Mouse (Mus musculus) CH12F3 (cell line): ENCODE measurements around the gene Bloc1s6.

Experiments used
- in situ Hi-C: fragments of 300-500 bp; cut with MboI; formaldehyde crosslinking; loops from 2 replicates; pipeline ENCODE4 v1.14.3; 2020; ENCODE audit warnings: low sequenced_read_pairs

Gene Bloc1s6

DNA sequence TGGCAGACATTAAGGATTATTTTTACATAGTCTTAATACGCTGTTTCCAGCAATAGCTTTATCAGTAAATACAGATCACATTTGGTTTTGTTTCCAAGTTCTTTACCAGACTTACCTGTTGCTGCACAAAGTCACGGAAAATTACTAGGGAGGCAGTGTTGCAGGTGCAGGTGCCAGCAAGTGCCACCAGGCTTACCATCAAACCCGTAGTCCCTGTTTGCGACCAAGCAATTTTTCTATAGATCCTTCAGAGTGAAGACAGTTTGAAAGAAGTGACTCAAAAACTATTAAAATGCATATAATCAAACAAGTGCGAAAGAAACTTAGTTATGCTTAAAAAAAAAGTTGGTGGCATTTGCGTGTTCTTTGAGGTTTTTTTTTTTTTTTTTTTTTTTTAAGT lies 26.2 kb downstream of the Bloc1s6 start:
- in situ Hi-C loops: no loop called here

- in situ Hi-C loops: no loop called here
Observed at GRCm38 (mm10) chr2:122765071-122765793, 26.9 kb downstream of the Bloc1s6 start, which contains the start of gene Sqor. Gene Sqor (plus strand): TSS chr2:122765237.

DNA sequence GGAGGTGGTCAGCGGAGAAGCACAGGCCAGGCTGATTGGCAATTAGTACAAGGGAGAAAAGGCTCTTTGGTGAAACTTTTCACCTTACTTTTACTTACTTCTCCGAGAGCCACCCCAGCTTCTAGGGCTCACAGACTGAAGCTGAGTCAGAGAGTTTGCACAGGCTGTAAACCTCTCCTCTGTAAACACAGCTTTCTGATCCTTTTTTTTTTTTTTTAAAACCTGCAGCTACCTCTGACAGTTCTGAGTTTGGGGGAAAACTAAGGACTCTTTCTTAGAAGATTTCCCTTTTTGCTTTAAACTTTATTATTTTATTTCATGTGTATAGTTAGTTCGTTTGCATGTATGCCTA lies 27.5 kb downstream of the Bloc1s6 start:
- in situ Hi-C loops: no loop called here

- in situ Hi-C loops: no loop called here
Observed at GRCm38 (mm10) chr2:122771002-122771401, 32.7 kb downstream of the Bloc1s6 start.

DNA sequence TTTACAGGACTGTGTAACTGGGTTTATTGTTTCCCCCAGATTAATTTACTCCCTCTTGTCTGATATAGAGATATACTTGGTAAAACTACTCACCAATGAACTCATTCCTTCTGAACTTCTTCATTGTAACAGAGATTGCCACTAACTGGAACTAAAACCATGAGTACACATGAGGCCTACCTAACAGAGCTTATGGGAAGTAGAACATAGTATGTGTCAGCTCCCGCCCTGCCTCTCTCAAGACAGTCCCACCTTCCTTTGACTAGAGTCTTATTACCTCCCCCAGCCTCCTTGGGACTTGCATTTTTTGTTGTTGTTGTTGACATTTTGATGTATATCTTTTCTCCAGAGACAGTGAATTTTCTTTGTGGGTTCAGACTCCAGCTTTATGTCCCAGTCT lies 34.6 kb downstream of the Bloc1s6 start:
- in situ Hi-C loops: no loop called here

DNA sequence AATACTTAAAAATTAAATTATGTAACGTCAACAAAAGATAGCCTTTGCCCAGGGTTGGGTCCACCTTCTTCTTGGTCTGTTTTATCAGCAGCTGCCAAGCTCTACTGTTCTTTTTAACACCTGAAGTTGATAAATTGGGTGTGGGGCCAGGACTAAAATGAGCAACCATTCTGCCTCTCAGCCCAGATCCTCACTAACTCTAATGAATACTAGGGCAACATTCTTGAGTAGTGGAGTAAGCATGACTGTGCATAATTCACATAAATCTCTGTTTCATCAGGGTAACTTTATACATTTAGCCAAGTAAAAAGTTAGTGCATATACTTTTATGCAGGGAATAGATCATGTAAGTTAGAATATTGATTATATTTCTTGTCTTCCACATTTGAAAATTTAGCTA lies 37.2 kb downstream of the Bloc1s6 start:
- in situ Hi-C loops: no loop called here

- in situ Hi-C loops: no loop called here
Observed at GRCm38 (mm10) chr2:122776823-122777222, 38.5 kb downstream of the Bloc1s6 start.

GRCm38 (mm10) chr2:122779967-122780366 lies 41.7 kb downstream of the Bloc1s6 start:
- in situ Hi-C loops: no loop called here

GRCm38 (mm10) chr2:122780447-122780846 lies 42.1 kb downstream of the Bloc1s6 start:
- in situ Hi-C loops: no loop called here

GRCm38 (mm10) chr2:122781590-122782356 lies 43.5 kb downstream of the Bloc1s6 start:
- in situ Hi-C loops: no loop called here

GRCm38 (mm10) chr2:122783730-122784129 lies 45.4 kb downstream of the Bloc1s6 start:
- in situ Hi-C loops: no loop called here

GRCm38 (mm10) chr2:122784701-122785100 lies 46.4 kb downstream of the Bloc1s6 start:
- in situ Hi-C loops: no loop called here

GRCm38 (mm10) chr2:122786167-122786566 lies 47.9 kb downstream of the Bloc1s6 start:
- in situ Hi-C loops: no loop called here

DNA sequence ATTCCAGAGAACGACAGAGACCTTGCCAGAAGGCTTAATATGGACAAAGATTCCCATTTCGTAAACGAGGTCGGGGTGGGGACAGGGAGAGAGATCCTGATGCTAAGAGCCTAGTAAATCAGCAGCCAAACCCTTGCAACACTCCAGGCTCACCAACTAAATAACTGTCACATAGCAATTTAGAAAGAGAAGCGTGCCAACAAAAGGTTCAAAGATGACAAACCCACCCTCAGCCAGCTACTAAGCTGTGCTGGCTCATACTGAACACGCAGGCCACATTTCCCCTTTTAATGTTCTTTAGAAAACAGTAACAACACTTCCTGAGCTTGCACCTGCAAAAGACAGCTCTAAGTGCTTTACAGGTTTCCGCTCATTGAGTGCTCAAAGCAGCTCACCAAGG lies 51.0 kb downstream of the Bloc1s6 start:
- in situ Hi-C loops: no loop called here

- in situ Hi-C loops: no loop called here
Observed at GRCm38 (mm10) chr2:122789730-122790129, 51.4 kb downstream of the Bloc1s6 start.
